Mouse (Mus musculus) MEL (cell line): ENCODE results near the gene Kcnh1. TPM values are rescaled to one million over a fixed set of nuclear protein-coding genes. Genes with fewer than 3 reads are reported as not detected.

Experiments
- DNase-seq: peaks from one replicate; pipeline ENCODE4 v3.0.0; 2011; ENCODE audit warnings: low read depth, low spot score
- H3K27ac ChIP-seq: 2 replicates; pipeline ENCODE4 v1.5.1; 2012; ENCODE audit warnings: low read depth, mild to moderate bottlenecking, control low read depth, low read length, moderate library complexity; ENCODE audit not compliant: control insufficient read depth
- H3K27me3 ChIP-seq, 2 experiments: fragments of 150-350 bp in 1 of 2; sonication (generic) in 1 of 2; 2 replicates each; pipeline ENCODE4 v1.6.1; 2012; ENCODE audit warnings: low read length in 2 of 2, mild to moderate bottlenecking in 2 of 2, improper control_type of control experiment in 1 of 2, moderate library complexity in 1 of 2; ENCODE audit not compliant: insufficient read depth in 2 of 2, control insufficient read depth in 1 of 2
- H3K36me3 ChIP-seq, 2 experiments: 2 replicates each; pipeline ENCODE4 v1.6.1; 2012 to 2014; ENCODE audit warnings: low read length in 2 of 2, improper control_type of control experiment in 1 of 2, inconsistent platforms in 1 of 2, mild to moderate bottlenecking in 1 of 2; ENCODE audit not compliant: insufficient read depth in 2 of 2, control insufficient read depth in 1 of 2
- H3K4me1 ChIP-seq, 2 experiments: fragments of 150-350 bp in 1 of 2; sonication (generic) in 1 of 2; 2 replicates each; pipeline ENCODE4 v1.6.1; 2012; ENCODE audit warnings: low read length in 2 of 2, improper control_type of control experiment in 1 of 2, mild to moderate bottlenecking in 1 of 2; ENCODE audit not compliant: insufficient read depth in 2 of 2, control insufficient read depth in 1 of 2
- H3K4me3 ChIP-seq, 2 experiments: fragments of 150-350 bp in 1 of 2; sonication (generic) in 1 of 2; 2 replicates each; pipeline ENCODE4 v1.5.1; 2012; ENCODE audit warnings: low read depth in 2 of 2, low read length in 2 of 2, mild to moderate bottlenecking in 2 of 2, moderate library complexity in 2 of 2, control low read depth in 1 of 2, improper control_type of control experiment in 1 of 2; ENCODE audit not compliant: control insufficient read depth in 1 of 2, insufficient read depth in 1 of 2
- H3K79me2 ChIP-seq: 2 replicates; pipeline ENCODE4 v1.6.1; 2012; ENCODE audit warnings: mild to moderate bottlenecking, low read length, moderate library complexity; ENCODE audit not compliant: control insufficient read depth, poor library complexity, insufficient read depth
- H3K9ac ChIP-seq: 2 replicates; pipeline ENCODE4 v1.6.1; 2012; ENCODE audit warnings: low read depth, mild to moderate bottlenecking, control low read depth, low read length, moderate library complexity; ENCODE audit not compliant: control insufficient read depth, poor library complexity, severe bottlenecking
- H3K9me3 ChIP-seq: fragments of 150-350 bp; sonication (generic); replicated peaks from 2 replicates; pipeline ENCODE4 v1.6.1; 2012; ENCODE audit warnings: mild to moderate bottlenecking, low read length, improper control_type of control experiment, moderate library complexity; ENCODE audit not compliant: insufficient read depth
- BHLHE40 ChIP-seq: IDR thresholded peaks from 2 replicates; pipeline ENCODE4 v1.6.1; 2012; ENCODE audit warnings: low read depth, mild to moderate bottlenecking, inconsistent platforms, low read length, improper control_type of control experiment, borderline replicate concordance
- CHD1 ChIP-seq: IDR thresholded peaks from 2 replicates; pipeline ENCODE4 v1.6.1; 2012; ENCODE audit warnings: low read depth, mild to moderate bottlenecking, inconsistent platforms, low read length, improper control_type of control experiment
- CTCF ChIP-seq, 3 experiments: IDR thresholded peaks in 2 of 3; conservative IDR thresholded peaks in 1 of 3; 2 replicates each; pipeline ENCODE4 v1.5.1; 2011 to 2012; ENCODE audit warnings: low read length in 3 of 3, low read depth in 2 of 3, mild to moderate bottlenecking in 2 of 3, improper control_type of control experiment in 1 of 3, inconsistent platforms in 1 of 3, mixed read lengths in 1 of 3, moderate library complexity in 1 of 3; ENCODE audit not compliant: control insufficient read depth in 1 of 3, insufficient read depth in 1 of 3, poor library complexity in 1 of 3, severe bottlenecking in 1 of 3
- EP300 ChIP-seq, 2 experiments: IDR thresholded peaks; 2 replicates each; pipeline ENCODE4 v1.6.1; 2011; ENCODE audit warnings: improper control_type of control experiment in 2 of 2, low read length in 2 of 2, low read depth in 1 of 2, mild to moderate bottlenecking in 1 of 2
- JUND ChIP-seq: IDR thresholded peaks from 2 replicates; pipeline ENCODE4 v1.6.1; 2011; ENCODE audit warnings: low read depth, mild to moderate bottlenecking, improper control_type of control experiment, low read length
- MXI1 ChIP-seq: IDR thresholded peaks from 2 replicates; pipeline ENCODE4 v1.6.1; 2011; ENCODE audit warnings: mild to moderate bottlenecking, low read depth, low read length, improper control_type of control experiment
- MYB ChIP-seq: IDR thresholded peaks from 2 replicates; pipeline ENCODE4 v1.6.1; 2011; ENCODE audit warnings: mild to moderate bottlenecking, low read depth, low read length, improper control_type of control experiment
- RAD21 ChIP-seq: IDR thresholded peaks from 2 replicates; pipeline ENCODE4 v1.6.1; 2011; ENCODE audit warnings: mild to moderate bottlenecking, low read depth, low read length, improper control_type of control experiment
- RCOR1 ChIP-seq: IDR thresholded peaks from 2 replicates; pipeline ENCODE4 v1.6.1; 2012; ENCODE audit warnings: low read depth, mild to moderate bottlenecking, inconsistent platforms, low read length, improper control_type of control experiment
- SIN3A ChIP-seq: IDR thresholded peaks from 2 replicates; pipeline ENCODE4 v1.6.1; 2012; ENCODE audit warnings: low read length, improper control_type of control experiment, inconsistent platforms
- SMC3 ChIP-seq: IDR thresholded peaks from 2 replicates; pipeline ENCODE4 v1.6.1; 2011; ENCODE audit warnings: low read depth, low read length, improper control_type of control experiment
- TAL1 ChIP-seq: IDR thresholded peaks from 2 replicates; pipeline ENCODE4 v1.6.1; 2012; ENCODE audit warnings: mild to moderate bottlenecking, inconsistent platforms, low read length, moderate library complexity, mixed read lengths
- TBP ChIP-seq: IDR thresholded peaks from 2 replicates; pipeline ENCODE4 v1.8.0; 2011; ENCODE audit warnings: low read depth, low read length, improper control_type of control experiment
- TCF12 ChIP-seq: IDR thresholded peaks from 2 replicates; pipeline ENCODE4 v1.6.1; 2014; ENCODE audit warnings: low read depth, mild to moderate bottlenecking, inconsistent platforms, low read length, improper control_type of control experiment, moderate library complexity
- UBTF ChIP-seq: IDR thresholded peaks from 2 replicates; pipeline ENCODE4 v1.6.1; 2012; ENCODE audit warnings: low read depth, mild to moderate bottlenecking, inconsistent platforms, low read length, improper control_type of control experiment, moderate library complexity, borderline replicate concordance; ENCODE audit not compliant: insufficient read depth
- ZKSCAN1 ChIP-seq: IDR thresholded peaks from 2 replicates; pipeline ENCODE4 v1.6.1; 2012; ENCODE audit warnings: low read depth, mild to moderate bottlenecking, inconsistent platforms, low read length, improper control_type of control experiment, moderate library complexity
- ZMIZ1 ChIP-seq: IDR thresholded peaks from 2 replicates; pipeline ENCODE4 v1.6.1; 2012; ENCODE audit warnings: low read depth, mild to moderate bottlenecking, inconsistent platforms, low read length, improper control_type of control experiment, moderate library complexity
- polyA plus RNA-seq, 2 experiments: library from polyadenylated mRNA; stranded (reverse) in 1 of 2; unstranded in 1 of 2; fragments of >175 nt in 1 of 2; fragments of >200 nt in 1 of 2; gene quantifications; 2 replicates each; pipeline versions ENCODE4 v1.2.1 to v1.2.4; 2012; ENCODE audit warnings: low replicate concordance in 2 of 2, low read depth in 1 of 2; ENCODE audit not compliant: insufficient read length in 2 of 2, insufficient read depth in 1 of 2, missing spikeins in 1 of 2
- total RNA-seq: library from RNA; depleted of rRNA; stranded (reverse); fragments of 300-350 nt; gene quantifications from 2 replicates; pipeline ENCODE4 v1.2.3, GENCODE M21; 2012

Gene Kcnh1
- total and polyA plus RNA-seq, 3 experiments, result not detected

DNA sequence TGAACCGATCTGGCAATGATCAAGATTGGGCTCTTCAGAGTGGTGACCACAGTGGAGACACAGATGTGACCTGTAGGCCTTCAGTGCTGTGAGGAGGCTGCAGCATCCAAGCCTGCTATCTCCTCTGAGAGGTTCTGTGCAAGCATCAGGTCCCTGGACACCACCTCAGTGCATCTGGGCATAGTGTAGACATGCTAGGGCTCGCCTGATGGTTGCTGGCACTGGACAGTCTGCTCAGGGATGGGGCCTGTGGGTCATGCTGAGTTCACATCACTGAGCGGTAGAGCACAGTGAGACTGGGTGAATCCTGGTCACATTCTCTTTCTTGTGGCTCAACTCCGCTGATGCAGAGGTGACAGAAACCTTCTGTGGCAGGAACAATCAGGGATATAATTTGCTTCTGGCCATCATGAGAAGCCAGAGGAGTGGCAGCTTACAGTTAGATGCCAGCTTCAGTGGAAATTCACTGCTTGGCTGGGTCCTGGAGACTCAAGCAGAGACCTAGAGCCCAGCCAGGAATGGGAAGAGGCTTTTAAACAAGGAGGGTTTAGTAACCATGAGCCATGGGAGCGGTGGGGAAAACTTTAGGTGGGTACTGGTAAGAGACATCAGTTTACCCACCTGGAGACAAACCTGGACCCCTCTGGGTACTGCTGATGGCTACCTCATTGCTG lies 252.3 kb downstream of the Kcnh1 start (continued):
- TF ChIP-seq RCOR1 (no peak), MYB (no peak)

DNA sequence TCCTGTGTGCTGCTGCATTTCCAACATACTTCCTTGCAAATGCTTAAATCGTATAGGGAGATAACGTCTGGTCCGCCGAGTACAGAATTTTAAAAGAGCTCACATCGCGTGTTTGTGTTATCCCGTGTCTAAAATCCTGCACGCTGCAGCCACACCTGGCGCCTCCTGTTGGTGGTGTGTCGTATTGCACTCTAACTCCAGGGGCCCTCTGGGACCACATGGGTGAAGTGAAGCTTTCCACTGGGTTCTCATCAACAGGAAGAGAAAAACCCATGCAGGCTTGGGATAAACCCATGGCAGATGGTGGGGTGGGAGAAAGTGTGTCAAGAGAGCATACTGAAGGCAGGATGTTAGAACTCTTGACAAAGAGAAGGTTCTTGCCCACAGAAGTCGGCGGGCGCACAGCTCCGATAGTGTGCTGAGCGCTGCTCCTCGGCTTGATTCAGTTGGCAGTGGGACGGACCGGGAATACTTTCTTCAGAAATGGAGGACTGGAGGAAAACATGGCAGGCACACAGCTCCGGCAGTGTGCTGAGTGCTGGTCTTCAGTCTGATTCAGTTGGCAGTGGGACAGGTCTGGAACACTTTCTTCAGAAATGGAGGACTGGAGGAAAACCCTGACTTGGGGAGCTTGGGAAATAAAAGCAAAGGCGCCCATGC lies 253.6 kb downstream of the Kcnh1 start:
- no peak for DNase-seq
- no peaks in the 10 kb centered on the region for H3K79me2 ChIP-seq
- H3K4me1 ChIP-seq, result no peaks in the 10 kb centered on the region
- no peak overlapping the region for H3K9ac ChIP-seq
- H3K36me3 ChIP-seq, result no peaks in the 10 kb centered on the region
- no peaks in the 10 kb centered on the region for H3K27me3 ChIP-seq
- H3K4me3 ChIP-seq, result no peak overlapping the region
- peak; percentile 7 for TF ChIP-seq RAD21
- peak; percentile 59 for TF ChIP-seq SMC3
- no peak for TF ChIP-seq TCF12
- TF ChIP-seq CTCF (IDR thresholded peaks at IDR 0.05 in 2 of 3, conservative IDR thresholded peaks at IDR 0.05 in 1 of 3; ENCODE audit: control insufficient read depth in 1 of 3, insufficient read depth in 1 of 3, low read depth in 2 of 3, low read length in 3 of 3, poor library complexity in 1 of 3, severe bottlenecking in 1 of 3), result peak; percentile 31 to 53 (median 41); a peak in 5 of 6 replicates
- no peak for TF ChIP-seq BHLHE40
- H3K27ac ChIP-seq, result no peak overlapping the region
- no peaks in the 10 kb centered on the region for H3K9me3 ChIP-seq

GRCm38 (mm10) chr1:192444658-192445447 lies 254.3 kb downstream of the Kcnh1 start:
- no peak overlapping the region for H3K9ac ChIP-seq
- H3K27me3 ChIP-seq, result no peaks in the 10 kb centered on the region
- DNase-seq, result no peak
- no peaks in the 10 kb centered on the region for H3K9me3 ChIP-seq
- H3K79me2 ChIP-seq, result no peaks in the 10 kb centered on the region
- no peaks in the 10 kb centered on the region for H3K4me1 ChIP-seq
- TF ChIP-seq SIN3A (no peak), ZKSCAN1 (no peak)
- TF ChIP-seq, all 39 proteins: peak for 0
- no peak overlapping the region for H3K27ac ChIP-seq
- H3K4me3 ChIP-seq, result no peak overlapping the region
- H3K36me3 ChIP-seq, result no peaks in the 10 kb centered on the region

DNA sequence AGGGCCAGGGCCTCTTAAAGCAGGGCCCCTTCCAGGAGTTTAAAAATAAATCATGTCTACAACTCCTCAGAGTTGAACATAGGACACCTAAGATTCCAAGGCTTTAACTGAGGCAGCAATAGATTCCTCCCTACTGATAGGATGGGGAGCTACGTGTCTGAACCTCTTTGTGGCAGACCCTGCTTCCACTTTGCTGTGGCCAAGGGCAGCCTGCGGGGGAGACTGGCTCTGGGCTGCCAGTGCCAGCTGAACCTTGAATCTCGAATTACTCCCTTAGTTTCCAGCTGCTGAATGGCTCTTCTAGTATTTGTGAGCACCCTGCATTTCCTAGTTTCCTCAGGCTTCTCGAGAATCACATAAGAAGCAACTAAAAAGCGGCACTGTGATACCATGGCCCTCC lies 255.6 kb downstream of the Kcnh1 start:
- no peak overlapping the region for H3K9ac ChIP-seq
- no peak overlapping the region for H3K4me3 ChIP-seq
- H3K4me1 ChIP-seq, result no peaks in the 10 kb centered on the region
- no peaks in the 10 kb centered on the region for H3K9me3 ChIP-seq
- H3K79me2 ChIP-seq, result no peaks in the 10 kb centered on the region
- DNase-seq, result no peak
- H3K36me3 ChIP-seq, result no peaks in the 10 kb centered on the region
- TF ChIP-seq ZKSCAN1, result no peak
- no peak for TF ChIP-seq CHD1
- TF ChIP-seq ZMIZ1, result no peak
- TF ChIP-seq CTCF (IDR thresholded peaks at IDR 0.05 in 2 of 3, conservative IDR thresholded peaks at IDR 0.05 in 1 of 3; ENCODE audit: control insufficient read depth in 1 of 3, insufficient read depth in 1 of 3, low read depth in 2 of 3, low read length in 3 of 3, poor library complexity in 1 of 3, severe bottlenecking in 1 of 3), result no peak
- TF ChIP-seq UBTF, result no peak
- TF ChIP-seq MXI1, result no peak
- no peak for TF ChIP-seq JUND
- TF ChIP-seq TAL1, result no peak
- TF ChIP-seq RCOR1, result no peak
- TF ChIP-seq EP300 (IDR thresholded peaks at IDR 0.05; ENCODE audit: low read depth in 1 of 2, low read length in 2 of 2), result no peak
- no peak for TF ChIP-seq TBP
- TF ChIP-seq, all 39 proteins: peak for 0
- Histone ChIP-seq H3K27ac (no peak overlapping the region), H3K27me3 (no peaks in the 10 kb centered on the region)
